Mouse (Mus musculus): ENCODE results near the gene Bpifa5. TPM values are rescaled to one million over a fixed set of nuclear protein-coding genes. Genes with fewer than 3 reads are reported as not detected.
"Not testable (repeated sequence)": the region's sequence is repeated elsewhere in the genome, so short reads cannot be mapped to it uniquely, and the experiment has no call there.

The Bpifa5 gene
- not detected for total RNA-seq (2021)
- long read RNA-seq, experiment 1, result 0 reads
- long read RNA-seq, experiment 2, result 0 reads

DNA sequence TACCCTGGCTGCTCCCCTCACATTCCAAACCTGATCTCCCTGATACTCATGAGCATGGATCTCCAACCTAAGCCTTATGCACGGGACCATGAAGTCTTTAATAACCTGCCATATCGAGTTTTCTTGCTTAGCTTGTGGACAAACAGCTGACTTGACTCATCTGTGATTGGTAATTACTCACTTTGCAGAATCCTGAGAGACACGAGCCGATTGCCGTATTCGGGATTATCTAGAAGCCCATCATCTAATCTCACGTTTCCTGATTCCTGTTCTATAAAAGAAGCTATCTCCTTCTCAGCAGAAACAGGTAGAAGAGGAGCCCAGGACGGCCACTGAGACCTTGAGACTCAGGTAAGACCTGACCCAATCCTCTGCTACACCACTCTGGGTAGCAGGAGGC is at the start of gene Bpifa5:
Gene Bpifa5 (plus strand): TSS at position 301 of the 400 bp plus-strand sequence.
- DNase-seq (ENCODE audit: low spot score in 2 of 2), result no peak

DNA sequence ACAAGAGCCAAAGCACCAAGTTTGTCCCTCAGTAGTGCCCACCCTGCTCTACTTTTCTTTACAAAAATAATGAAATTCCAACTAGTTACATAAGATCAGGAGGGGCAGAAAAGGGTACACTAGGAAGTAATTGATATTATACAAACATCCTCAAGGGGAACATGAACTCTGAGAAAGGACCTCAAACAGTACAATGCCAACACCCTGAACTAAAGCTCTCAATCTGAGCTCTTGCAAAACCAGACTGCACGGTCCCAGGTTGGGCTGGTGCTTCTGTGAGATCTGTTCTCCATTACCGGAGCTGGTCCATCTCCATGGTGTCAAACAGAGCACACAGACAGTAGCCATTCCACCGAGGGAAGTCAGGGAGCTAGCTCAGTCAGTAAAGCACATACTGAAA is 45.0 kb upstream of the Bpifa5 start:
- no peak for DNase-seq (ENCODE audit: low spot score in 2 of 2)

DNA sequence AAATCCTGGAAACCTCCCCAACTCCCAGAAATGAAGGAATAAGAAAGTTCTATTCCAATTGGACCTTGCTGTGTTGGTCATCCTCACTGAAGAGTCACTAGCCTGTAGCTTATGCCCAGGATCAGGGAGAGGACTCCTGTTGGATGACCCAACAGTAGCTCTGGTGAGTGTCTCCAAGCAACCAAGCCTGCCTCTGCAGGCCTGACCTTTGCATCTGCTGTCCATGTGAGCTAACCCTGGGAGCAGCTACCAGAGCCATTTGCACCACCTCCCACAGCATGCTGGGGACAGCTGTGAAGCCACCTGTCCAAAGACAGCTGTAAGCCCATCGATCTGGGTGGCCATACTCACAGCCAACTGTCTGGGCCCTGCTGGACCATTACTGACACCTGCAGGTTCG is 32.3 kb upstream of the Bpifa5 start, which contains the start of gene Bpifa3:
Gene Bpifa3 (plus strand): TSS at position 217 of the 400 bp plus-strand sequence.
- no peak for DNase-seq (ENCODE audit: low spot score in 2 of 2)

DNA sequence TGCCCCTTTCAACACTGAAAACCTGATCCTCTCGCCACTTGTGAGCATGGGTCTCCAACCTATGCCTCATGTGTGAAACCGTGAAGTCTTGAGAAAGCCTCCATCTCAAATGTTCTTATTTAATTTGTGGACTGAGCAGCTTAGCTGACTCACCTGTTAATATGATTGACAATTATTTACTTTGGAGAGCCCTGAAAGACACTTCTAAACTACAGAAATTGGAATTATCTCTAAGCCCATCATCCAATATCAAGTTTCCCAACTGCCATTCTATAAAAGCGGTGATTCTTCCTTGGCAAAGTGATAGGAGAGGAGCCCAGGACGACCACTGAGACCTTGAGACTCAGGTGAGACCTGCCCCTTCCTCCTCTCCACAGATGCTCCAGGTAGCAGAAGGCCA is 19.8 kb upstream of the Bpifa5 start, which contains the start of gene Bpifa1:
Gene Bpifa1 (plus strand): TSS at position 301 of the 400 bp plus-strand sequence.
- DNase-seq (ENCODE audit: low spot score in 2 of 2), result no peak

DNA sequence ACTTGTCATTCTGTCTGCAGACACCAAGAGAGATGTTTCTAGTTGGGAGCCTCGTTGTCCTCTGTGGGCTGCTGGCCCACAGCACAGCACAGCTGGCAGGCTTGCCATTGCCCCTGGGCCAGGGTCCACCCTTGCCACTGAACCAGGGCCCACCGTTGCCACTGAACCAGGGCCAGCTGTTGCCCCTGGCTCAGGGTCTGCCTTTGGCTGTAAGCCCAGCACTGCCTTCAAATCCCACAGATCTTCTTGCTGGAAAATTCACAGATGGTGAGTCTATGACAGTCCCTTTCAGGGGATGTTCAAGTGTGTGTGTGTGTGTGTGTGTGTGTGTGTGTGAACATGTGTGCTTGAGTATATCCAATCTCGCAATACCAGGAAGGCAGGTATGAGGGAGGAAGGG is 18.7 kb upstream of the Bpifa5 start:
- no peak for DNase-seq (ENCODE audit: low spot score in 2 of 2)

DNA sequence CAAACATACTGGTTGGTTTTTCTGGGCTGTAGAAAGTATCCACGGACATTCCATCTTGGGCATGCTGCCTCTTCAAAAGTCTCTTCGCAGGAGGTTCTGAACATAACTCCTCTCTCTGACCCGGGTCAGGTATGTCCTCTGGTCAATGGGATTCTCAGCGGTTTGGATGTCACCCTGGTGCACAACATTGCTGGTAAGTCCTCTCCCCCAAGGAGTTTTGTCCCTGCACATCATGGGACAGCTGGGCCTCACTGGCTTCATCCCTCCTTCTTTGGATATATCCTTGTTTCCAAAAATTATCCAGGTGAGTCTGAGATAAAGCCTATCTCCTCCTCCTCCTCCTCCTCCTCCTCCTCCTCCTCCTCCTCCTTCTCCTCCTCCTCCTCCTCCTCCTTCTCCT is 14.9 kb upstream of the Bpifa5 start:
- no peak for DNase-seq (ENCODE audit: low spot score in 2 of 2)

DNA sequence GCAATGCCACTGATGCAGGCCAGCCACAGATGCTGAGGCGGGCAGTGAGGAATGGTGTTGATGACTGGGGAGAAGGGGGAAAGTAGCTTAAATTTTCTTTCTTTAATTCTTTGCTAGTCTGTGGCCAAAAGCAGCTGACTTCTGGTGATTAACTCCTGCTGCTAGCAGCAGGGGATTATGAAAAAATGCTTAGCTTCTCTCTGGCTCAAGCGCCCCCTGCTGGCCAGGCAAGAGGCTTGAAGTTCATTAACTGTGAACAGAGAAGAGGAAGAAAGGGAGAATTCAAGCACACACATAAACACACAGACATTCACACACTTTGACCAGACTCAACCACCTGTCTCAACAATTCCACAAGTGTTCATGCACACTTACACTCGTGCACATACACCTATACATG is 4.0 kb upstream of the Bpifa5 start:
- DNase-seq (ENCODE audit: low spot score in 2 of 2), result peak in 1 of 2 experiments; percentile 37

DNA sequence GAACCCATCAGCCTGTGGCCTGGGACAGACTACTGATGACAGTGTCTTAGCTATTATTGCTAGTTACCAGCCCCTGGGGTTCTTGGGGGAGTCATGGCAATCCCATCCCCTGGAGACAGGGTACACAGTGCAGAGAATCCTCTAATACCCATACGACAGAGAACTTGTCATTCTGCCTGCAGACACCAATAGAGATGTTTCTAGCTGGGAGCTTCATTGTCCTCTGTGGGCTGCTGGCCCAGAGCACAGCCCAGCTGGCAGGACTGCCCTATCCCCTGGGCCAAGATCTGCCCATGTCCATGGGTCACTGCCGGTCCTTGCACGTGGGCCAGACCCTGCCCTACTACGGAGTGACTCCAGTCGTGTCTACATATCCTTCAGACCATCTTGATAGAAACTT is 899 bp downstream of the Bpifa5 start:
- no peak for DNase-seq (ENCODE audit: low spot score in 2 of 2)

DNA sequence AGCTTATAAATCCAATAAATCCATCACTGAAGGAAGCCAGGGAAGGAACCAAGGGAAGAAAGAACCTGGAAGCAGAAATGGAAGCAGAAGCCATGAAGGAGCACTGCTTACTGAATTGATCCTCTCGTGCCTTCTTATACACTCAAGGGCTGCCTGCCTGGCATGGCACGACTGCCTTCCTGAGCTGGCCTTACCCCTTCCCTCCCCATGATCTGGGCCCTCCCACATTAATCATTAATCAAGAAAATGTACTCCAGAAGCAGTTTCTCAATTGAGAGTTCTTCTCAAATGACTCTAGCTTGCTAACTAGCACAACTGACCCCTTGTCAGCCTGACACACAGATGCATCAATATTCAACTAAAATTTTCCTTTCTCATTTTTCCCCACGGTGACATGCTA is 6.8 kb downstream of the Bpifa5 start:
- no peak for DNase-seq (ENCODE audit: low spot score in 2 of 2)

DNA sequence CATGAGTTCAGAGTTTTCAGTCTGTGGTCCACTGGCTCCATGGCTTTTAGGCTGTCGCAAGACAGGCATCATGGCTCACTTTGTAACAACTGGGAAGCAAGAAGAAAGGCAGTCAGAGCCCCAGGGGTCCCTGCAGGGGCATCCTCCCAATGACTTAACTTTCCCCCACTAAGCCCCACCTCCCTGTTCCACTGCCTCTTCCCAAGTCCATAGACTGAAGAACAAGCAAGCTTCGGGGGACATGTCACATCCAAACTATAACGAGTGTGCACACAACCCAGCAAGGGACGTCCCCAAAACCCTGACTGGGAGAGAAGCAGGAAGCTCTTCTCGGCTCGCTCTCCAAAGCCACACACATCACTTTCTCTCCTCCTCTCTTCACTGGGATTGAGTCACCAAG is 9.2 kb downstream of the Bpifa5 start:
- no peak for DNase-seq (ENCODE audit: low spot score in 2 of 2)

DNA sequence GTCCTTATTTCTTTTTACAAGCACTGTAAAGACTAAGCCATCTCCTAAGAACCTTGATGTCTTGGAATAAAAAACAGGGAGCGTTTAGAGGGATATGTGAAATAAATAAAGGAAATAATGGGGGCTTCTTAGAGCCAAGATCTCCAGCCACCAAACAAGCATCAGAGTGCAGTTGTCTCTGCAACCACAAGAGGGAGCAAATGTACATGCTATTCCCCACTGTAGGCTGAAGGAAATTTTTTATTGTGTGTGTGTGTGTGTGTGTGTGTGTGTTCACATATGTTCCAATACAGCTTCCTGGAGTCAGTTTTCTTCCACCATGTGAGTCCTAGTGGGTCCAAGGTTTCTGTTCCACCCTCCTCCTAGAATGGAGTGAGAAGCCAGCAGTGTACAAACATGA is 10.9 kb downstream of the Bpifa5 start:
- peak in 1 of 2 experiments; percentile 28 for DNase-seq (ENCODE audit: low spot score in 2 of 2)

DNA sequence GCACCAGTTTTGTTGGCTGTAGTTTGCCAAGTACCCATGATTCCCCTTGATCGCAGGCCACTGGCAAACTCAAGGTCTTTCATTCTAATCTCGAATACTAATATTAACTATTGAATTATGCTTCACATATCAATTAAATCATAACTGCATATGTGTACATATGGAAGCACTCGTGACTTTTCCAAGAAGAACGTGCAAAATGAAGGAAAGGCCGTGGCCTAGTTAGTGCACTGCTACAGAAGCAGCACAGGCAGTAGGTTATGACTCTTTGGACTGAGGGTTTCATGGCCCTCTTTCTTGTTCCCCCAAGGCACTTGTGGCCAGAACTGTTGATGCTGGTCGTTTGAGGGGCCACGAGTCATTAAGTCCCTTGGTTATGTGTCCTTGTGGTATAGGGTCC is 19.5 kb downstream of the Bpifa5 start:
- not testable (repeated sequence) for DNase-seq (ENCODE audit: low spot score in 2 of 2)

DNA sequence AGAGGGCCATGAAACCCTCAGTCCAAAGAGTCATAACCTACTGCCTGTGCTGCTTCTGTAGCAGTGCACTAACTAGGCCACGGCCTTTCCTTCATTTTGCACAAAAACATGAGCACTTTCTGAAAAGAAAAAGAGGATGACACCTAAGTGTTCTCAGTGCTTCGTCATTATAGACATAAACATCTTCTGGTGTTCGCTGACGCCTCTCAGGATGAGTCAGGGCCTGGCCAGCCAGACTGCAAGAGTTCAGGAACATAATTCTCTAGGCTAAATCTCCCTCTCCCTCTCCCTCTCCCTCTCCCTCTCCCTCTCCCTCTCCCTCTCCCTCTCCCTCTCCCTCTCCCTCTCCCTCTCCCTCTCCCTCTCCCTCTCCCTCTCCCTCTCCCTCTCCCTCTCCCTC is 20.7 kb downstream of the Bpifa5 start:
- DNase-seq (ENCODE audit: low spot score in 2 of 2), result not testable (repeated sequence)

DNA sequence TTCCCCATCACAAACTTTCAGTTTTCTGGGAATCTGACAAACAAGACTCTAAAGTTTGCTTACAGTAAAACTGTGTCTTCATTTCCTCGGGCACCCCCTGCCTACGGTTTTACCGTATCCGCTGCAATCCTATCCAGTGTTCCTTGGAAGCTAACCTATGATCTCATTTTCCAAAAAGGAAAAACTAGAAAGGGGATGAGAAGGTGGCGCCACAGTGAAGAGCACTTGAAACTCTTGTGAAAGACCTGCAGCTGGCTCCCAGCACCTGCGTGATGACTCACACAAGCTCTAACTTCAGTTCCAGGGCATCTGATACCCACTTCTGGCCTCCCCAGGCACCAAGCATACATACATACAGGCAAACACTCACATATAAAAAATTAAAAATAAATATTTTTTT is 22.9 kb downstream of the Bpifa5 start:
- no peak for DNase-seq (ENCODE audit: low spot score in 2 of 2)

DNA sequence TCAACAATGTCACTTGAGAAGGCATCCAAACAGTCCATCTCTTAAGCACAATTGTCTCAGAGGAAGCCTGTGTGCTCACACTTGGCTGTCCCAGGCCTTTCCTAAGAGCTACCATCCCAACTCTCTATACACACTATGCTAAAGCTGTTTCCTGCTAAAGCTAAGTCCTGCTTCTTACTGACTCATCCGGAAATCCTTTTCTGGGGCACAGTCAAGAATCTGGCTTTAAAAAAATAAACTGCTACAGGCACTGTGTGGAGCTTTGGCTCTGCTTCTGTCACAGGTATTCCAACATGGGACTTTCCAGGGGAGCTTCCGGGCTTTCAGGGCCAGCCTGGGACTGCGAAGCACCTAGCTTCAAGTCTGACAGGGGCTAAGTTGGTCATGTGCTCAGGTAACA is 23.3 kb downstream of the Bpifa5 start:
- no peak for DNase-seq (ENCODE audit: low spot score in 2 of 2)

DNA sequence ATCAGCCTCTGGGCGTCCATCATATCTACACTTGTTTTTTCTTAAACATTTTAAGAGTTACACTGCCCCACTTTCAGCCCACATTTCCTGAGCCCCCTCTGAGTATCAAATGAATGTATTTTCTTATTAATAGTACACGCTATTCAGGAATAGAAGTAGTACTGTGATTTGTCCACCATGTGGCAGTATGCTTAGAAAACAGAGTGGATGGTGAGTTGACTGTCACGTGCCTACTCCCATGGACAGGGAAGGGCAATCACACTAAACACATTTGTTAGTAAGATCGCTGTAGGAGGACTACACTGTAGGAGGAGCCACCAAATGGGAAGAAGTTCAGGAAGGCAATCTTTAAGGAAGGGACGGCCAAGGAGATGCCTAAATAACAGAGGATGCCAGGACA is 25.1 kb downstream of the Bpifa5 start:
- no peak for DNase-seq (ENCODE audit: low spot score in 2 of 2)

DNA sequence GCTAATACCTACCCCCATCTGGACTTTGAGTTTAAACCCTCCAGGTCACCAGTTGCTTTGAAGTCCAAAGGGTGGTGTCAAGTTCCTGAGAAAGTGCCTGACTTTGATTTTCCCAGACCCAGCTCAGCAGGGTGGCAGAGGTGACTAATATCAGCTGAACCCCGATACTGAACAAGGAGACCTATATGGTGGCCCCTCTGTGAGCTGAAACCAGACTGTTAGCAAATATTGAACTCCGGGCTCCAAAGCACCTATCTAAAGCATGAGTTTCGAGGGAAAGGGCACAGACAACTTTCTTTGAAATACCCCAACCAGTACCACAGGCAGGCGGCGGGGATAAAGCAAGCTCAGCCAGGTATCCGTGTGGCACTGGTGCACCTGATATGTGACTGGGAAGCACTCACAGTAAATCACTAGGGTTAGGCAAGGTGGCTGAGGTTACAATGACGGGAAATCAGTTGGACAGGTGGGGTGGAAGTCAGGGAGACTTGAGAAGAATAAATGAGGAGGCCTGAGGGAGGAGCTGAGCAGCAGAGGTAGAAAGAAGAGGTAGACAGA is 27.5 kb downstream of the Bpifa5 start:
- DNase-seq (ENCODE audit: low spot score in 2 of 2), result no peak

DNA sequence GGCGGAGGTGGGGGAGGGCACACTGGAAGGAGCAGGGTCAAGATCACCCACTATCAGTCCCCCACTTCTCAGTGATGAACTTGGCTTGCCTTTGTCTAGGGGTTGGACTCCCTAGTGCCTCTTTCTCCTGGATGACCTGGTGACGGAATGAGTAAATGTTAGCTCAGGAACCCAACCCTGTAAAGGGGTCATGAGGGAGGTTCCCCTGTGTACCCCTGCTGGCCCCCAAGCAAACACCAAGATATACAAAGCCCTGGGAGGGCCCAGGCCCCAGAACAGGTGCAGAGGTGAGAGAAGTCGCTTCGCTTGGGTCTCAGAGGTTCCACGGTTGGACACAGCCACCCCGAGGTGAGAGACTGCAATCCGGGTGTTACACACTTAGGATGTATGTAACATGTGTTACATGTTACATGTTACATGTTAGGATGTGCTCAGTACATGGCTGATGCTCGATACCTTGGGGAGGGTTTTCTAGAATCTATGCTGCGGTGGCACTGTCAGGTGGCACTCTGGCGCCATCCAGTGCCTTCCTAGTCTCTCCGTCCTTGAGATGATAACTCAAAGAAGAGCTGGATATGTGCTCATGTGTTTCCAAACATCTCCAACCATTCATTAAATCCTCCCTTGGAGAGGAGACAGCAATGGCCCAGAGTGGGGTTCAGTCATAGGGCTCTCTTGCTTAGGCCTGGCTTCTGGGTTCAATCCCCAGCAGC is 28.3 kb downstream of the Bpifa5 start, which contains the start of gene Bpifb1:
Gene Bpifb1 (plus strand): TSS at position 273 of the 713 bp plus-strand sequence.
- DNase-seq (ENCODE audit: low spot score in 2 of 2), result no peak

DNA sequence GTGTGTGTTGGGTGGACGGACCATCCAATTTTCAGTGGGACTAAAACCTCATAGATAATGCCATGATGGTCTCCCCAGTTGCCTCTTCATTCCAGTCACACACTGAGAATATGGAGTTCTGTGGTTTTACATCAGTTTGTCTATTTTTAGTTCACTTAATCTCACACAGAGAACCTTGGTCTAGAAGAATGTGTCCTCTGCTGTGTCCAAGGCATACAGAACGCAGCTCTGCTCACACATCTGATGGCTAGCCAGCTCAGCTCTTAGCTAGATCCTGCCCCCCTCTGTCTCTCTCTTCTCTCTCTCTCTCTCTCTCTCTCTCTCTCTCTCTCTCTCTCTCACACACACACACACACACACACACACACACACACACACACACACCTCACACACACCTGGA is 29.7 kb downstream of the Bpifa5 start:
- no peak for DNase-seq (ENCODE audit: low spot score in 2 of 2)

DNA sequence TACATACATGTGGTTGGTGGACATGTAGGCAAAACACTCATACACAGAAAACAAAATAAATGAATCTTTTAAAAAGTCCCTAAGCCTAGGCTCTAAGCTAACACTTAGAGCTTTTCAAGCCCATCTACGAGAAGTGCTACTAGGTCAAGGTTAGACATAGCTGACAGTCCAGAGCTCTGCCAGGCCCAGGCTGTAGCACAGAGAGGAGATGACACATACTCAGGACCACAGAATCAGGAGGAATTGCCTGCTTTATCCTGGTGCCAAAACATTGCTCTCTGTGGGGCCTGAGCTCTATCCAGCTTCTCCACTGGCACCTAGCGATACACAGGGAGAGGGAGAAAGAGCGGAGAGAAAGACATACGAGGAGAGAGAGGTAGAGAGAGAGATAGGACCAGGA is 30.7 kb downstream of the Bpifa5 start:
- DNase-seq (ENCODE audit: low spot score in 2 of 2), result no peak

DNA sequence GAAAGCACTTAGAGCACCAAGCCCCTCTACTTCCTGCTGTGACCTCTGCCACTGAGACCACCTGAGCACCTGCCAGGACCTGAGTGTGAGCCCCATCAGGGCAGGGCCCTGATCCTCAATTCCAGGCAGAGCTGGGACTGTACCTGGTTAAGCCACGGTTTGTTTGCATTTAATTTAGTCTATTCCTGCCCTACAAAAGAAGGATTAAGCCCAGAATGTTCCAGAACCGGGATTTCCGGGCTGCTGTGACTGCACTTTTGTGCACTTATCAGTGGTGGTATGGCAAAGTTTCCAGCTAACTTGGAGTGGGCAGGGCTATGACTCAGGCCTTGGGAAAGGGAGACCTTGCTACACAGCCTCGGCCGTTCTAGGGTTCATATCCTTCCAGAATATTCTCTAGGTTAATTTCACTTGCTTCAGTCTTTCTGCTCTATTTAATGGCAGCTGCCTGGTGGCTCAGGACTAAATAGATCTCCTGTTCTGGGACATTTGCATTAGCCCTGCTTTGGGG is 31.6 kb downstream of the Bpifa5 start:
- no peak for DNase-seq (ENCODE audit: low spot score in 2 of 2)

DNA sequence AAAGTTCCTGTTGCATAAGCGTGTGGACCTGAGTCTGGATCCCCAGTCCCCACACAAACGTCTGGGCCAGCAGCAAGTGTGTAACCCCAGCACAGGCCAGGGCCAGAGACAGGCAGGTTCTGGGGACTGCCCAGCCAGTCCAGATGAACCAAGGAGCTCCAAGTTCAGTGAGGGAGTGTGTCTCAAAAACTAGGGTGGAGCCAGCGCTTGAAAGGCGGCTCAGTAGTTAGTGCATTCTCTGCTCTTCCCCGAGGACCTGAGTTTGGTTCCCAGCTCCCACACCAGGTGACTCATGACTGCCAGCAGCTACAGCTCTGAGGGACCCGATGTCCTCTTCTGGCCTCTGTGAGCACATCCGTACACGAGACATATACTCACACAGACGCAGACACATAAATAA is 34.6 kb downstream of the Bpifa5 start:
- no peak for DNase-seq (ENCODE audit: low spot score in 2 of 2)

DNA sequence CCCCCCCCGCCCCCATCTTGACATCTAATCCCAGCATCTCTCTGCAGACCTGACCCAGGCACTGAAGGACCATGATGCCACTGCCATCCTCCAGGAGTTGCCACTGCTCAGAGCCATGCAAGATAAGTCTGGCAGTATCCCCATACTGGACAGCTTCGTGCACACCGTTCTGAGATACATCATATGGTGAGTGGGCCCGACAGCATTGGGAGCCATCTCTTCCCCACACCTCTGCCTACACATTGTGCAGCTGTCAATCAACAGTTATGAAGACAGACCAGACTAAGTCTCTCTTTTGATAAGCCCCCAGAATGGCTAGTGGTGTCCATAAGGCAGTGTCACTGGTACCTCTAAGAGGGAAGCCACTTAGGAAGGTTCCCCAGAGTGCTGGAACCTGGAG is 42.2 kb downstream of the Bpifa5 start:
- no peak for DNase-seq (ENCODE audit: low spot score in 2 of 2)

Data from gastrocnemius, postnatal 4 days (tissue).